Mouse (Mus musculus): ENCODE measurements around the gene Hspa8. TPM values are rescaled to one million over a fixed set of nuclear protein-coding genes. Genes with fewer than 3 reads are reported as not detected.

Gene Hspa8
- polyA plus RNA-seq, 1 experiment from 2014 or later: 956 TPM

DNA sequence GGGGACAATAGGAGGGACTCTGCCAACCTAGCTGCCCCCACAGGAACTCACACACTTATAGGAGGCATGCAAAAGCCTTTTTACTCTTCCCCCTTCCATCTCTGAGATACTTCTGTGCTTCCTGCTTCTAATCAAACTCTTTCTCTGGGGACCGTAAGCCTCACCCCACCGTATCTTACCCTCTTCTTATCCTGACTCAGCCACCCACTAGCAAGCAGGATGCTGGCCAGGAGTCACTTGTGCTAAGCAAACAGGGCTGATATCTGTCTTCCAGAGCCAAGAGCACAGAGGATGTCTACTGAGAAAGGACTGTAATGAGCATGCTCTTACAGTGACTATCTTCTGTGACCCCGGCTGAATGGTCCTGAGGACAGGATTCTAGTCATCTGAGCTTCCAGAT, 38.9 kb downstream of the Hspa8 start:
- TF ChIP-seq EP300 (IDR thresholded peaks at IDR 0.05) (no peak), CTCF (IDR thresholded peaks at IDR 0.05) (no peak)
- 53% methylated on average over 3 of the region's 3 CpGs for WGBS
- Histone ChIP-seq H3K4me1 (ENCODE audit: insufficient read depth, low read depth, low read length) (no peaks in the 10 kb centered on the region), H3K9me3 (ENCODE audit: low read length) (no peaks in the 10 kb centered on the region), H3K4me2 (replicated peaks; ENCODE audit: low read depth, low read length) (no peak overlapping the region), H3K27me3 (replicated peaks; ENCODE audit: insufficient read depth, low read length) (no peaks in the 10 kb centered on the region), H3K4me3 (ENCODE audit: low read depth, low read length) (no peak overlapping the region), H3K36me3 (ENCODE audit: insufficient read depth, low read length) (no peaks in the 10 kb centered on the region), H3K27ac (ENCODE audit: low read length) (no peak overlapping the region), H3K9ac (replicated peaks; ENCODE audit: low read depth) (no peak overlapping the region)
- DNase-seq (ENCODE audit: low spot score) (no peak), ATAC-seq (no peak)

- no peak for DNase-seq (ENCODE audit: low spot score)
- no peak for ATAC-seq
- no peak overlapping the region for H3K4me3 ChIP-seq (ENCODE audit: low read depth, low read length)
- no peak for TF ChIP-seq CTCF (IDR thresholded peaks at IDR 0.05)
- no peak for TF ChIP-seq EP300 (IDR thresholded peaks at IDR 0.05)
- no peak overlapping the region for H3K4me2 ChIP-seq (replicated peaks; ENCODE audit: low read depth, low read length)
- no peaks in the 10 kb centered on the region for H3K9me3 ChIP-seq (ENCODE audit: low read length)
- H3K27me3 ChIP-seq (replicated peaks; ENCODE audit: insufficient read depth, low read length): no peaks in the 10 kb centered on the region
- H3K27ac ChIP-seq (ENCODE audit: low read length): no peak overlapping the region
- H3K4me1 ChIP-seq (ENCODE audit: insufficient read depth, low read depth, low read length): no peaks in the 10 kb centered on the region
- no peaks in the 10 kb centered on the region for H3K36me3 ChIP-seq (ENCODE audit: insufficient read depth, low read length)
- 56% methylated on average over 2 of the region's 2 CpGs for WGBS
- no peak overlapping the region for H3K9ac ChIP-seq (replicated peaks; ENCODE audit: low read depth)
Observed at GRCm38 (mm10) chr9:40851515-40851914, 50.7 kb downstream of the Hspa8 start.

- H3K4me3 ChIP-seq (ENCODE audit: low read depth, low read length): peak overlapping the region; percentile 37
- TF ChIP-seq CTCF (IDR thresholded peaks at IDR 0.05) (no peak), EP300 (IDR thresholded peaks at IDR 0.05) (no peak)
- no peak overlapping the region for H3K9ac ChIP-seq (replicated peaks; ENCODE audit: low read depth)
- DNase-seq (ENCODE audit: low spot score): no peak
- no peaks in the 10 kb centered on the region for H3K9me3 ChIP-seq (ENCODE audit: low read length)
- WGBS: 10% methylated on average over 21 of the region's 21 CpGs
- peak overlapping the region; percentile 54 for H3K4me2 ChIP-seq (replicated peaks; ENCODE audit: low read depth, low read length)
- 0 out of 2 replicates have a peak, but pooled peaks cover 3% of the 10 kb centered on the region for H3K27me3 ChIP-seq (replicated peaks; ENCODE audit: insufficient read depth, low read length)
- no peak overlapping the region for H3K27ac ChIP-seq (ENCODE audit: low read length)
- ATAC-seq: no peak
- no peaks in the 10 kb centered on the region for H3K36me3 ChIP-seq (ENCODE audit: insufficient read depth, low read length)
- H3K4me1 ChIP-seq (ENCODE audit: insufficient read depth, low read depth, low read length): peaks cover 2% of the 10 kb centered on the region; the same call in 1 of the 2 replicates
Observed at GRCm38 (mm10) chr9:40858461-40859160, 57.8 kb downstream of the Hspa8 start.

DNA sequence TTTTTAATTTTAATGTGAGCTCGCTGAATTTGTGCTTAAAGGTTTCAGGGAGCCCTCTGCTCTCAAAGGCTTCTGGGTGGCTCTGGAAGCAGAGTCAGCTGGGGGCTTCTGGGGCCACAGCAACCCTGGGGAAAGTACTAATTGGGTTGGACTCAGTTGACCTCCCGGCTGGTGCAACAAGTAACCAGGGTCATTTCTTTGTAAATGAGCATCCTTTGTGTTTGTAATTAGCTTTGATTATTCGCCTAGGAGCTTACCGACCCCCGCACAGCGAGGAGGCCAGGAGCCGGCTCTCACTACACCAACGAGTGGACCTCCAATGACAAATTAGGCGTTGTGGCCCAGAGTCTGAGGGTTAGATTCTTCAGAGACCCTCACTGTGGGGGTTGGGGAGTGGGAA, 58.4 kb downstream of the Hspa8 start:
- H3K4me2 ChIP-seq (replicated peaks; ENCODE audit: low read depth, low read length): 0 out of 2 replicates have a peak overlapping the region, but pooled peaks have one; percentile 54
- DNase-seq (ENCODE audit: low spot score) (no peak), ATAC-seq (no peak)
- no peak for TF ChIP-seq CTCF (IDR thresholded peaks at IDR 0.05)
- TF ChIP-seq EP300 (IDR thresholded peaks at IDR 0.05): no peak
- no peak overlapping the region for H3K9ac ChIP-seq (replicated peaks; ENCODE audit: low read depth)
- no peak overlapping the region for H3K27ac ChIP-seq (ENCODE audit: low read length)
- peak overlapping the region; percentile 37; the same call in 1 of the 2 replicates for H3K4me3 ChIP-seq (ENCODE audit: low read depth, low read length)
- 0 out of 2 replicates have a peak, but pooled peaks cover 3% of the 10 kb centered on the region for H3K27me3 ChIP-seq (replicated peaks; ENCODE audit: insufficient read depth, low read length)
- 9% methylated on average over 9 of the region's 9 CpGs for WGBS
- no peaks in the 10 kb centered on the region for H3K36me3 ChIP-seq (ENCODE audit: insufficient read depth, low read length)
- peaks cover 2% of the 10 kb centered on the region; the same call in 1 of the 2 replicates for H3K4me1 ChIP-seq (ENCODE audit: insufficient read depth, low read depth, low read length)
- H3K9me3 ChIP-seq (ENCODE audit: low read length): no peaks in the 10 kb centered on the region

Other genes starting within 250 kb of the Hspa8 start
- not detected in 2 replicates for gene Gm21915, start 130.4 kb upstream of the Hspa8 start, polyA plus RNA-seq (2015; fragmentation: Nextera tagmentation; extraction: Ambion mirVana)
- 11.9 and 12.5 TPM in 2 replicates for gene Clmp, start 115.0 kb upstream of the Hspa8 start, polyA plus RNA-seq (2015; fragmentation: Nextera tagmentation; extraction: Ambion mirVana)
- gene Bsx, start 73.1 kb downstream of the Hspa8 start, polyA plus RNA-seq (2015; fragmentation: Nextera tagmentation; extraction: Ambion mirVana): not detected in 2 replicates
- 0.62 and 0.95 TPM in 2 replicates for gene Jhy, start 163.1 kb downstream of the Hspa8 start, polyA plus RNA-seq (2015; fragmentation: Nextera tagmentation; extraction: Ambion mirVana)
- 0.06 and 0.10 TPM in 2 replicates for gene Crtam, start 203.6 kb downstream of the Hspa8 start, polyA plus RNA-seq (2015; fragmentation: Nextera tagmentation; extraction: Ambion mirVana)